Mouse (Mus musculus) forebrain, embryonic 15.5 days (tissue): ENCODE results near the gene Rfx4. TPM values are rescaled to one million over a fixed set of nuclear protein-coding genes. Genes with fewer than 3 reads are reported as not detected.
A peak's percentile ranks its signal among the peaks of the same experiment; 100 is the strongest.

ENCODE experiments used
- ATAC-seq: fragments of 200-750 bp; cut with Nextera tagmentation; replicated peaks from 2 replicates; pipeline ENCODE4 v1.8.0; 2017; ENCODE audit warnings: mild to moderate bottlenecking, moderate TSS enrichment, moderate library complexity
- H3K27ac ChIP-seq: fragments of 300-500 bp; sonication (generic); replicated peaks from 2 replicates; pipeline ENCODE4 v1.5.1; 2015; ENCODE audit warnings: mild to moderate bottlenecking, inconsistent platforms
- H3K27me3 ChIP-seq: fragments of 300-500 bp; sonication (generic); 2 replicates; pipeline ENCODE4 v1.6.1; 2015; ENCODE audit warnings: inconsistent platforms
- H3K36me3 ChIP-seq: fragments of 300-500 bp; sonication (generic); 2 replicates; pipeline ENCODE4 v1.6.1; 2015; ENCODE audit warnings: mild to moderate bottlenecking, inconsistent platforms
- H3K4me1 ChIP-seq: fragments of 300-500 bp; sonication (generic); 2 replicates; pipeline ENCODE4 v1.6.1; 2015; ENCODE audit warnings: inconsistent platforms
- H3K4me2 ChIP-seq: fragments of 300-500 bp; sonication (generic); replicated peaks from 2 replicates; pipeline ENCODE4 v1.6.1; 2015; ENCODE audit warnings: mild to moderate bottlenecking, inconsistent platforms
- H3K4me3 ChIP-seq: fragments of 300-500 bp; sonication (generic); 2 replicates; pipeline ENCODE4 v1.5.1; 2015; ENCODE audit warnings: mild to moderate bottlenecking, inconsistent platforms
- H3K9ac ChIP-seq: fragments of 300-500 bp; sonication (generic); replicated peaks from 2 replicates; pipeline ENCODE4 v1.6.1; 2015; ENCODE audit warnings: mild to moderate bottlenecking, inconsistent platforms
- H3K9me3 ChIP-seq: fragments of 300-500 bp; sonication (generic); 2 replicates; pipeline ENCODE4 v1.6.1; 2016; ENCODE audit warnings: inconsistent platforms
- WGBS: fragments of 180-500 bp; shearing (Covaris S2); methylation state at CpG from one replicate; pipeline ENCODE4 v1.1.7; 2015; ENCODE audit warnings: mixed read lengths; 5-methylcytosine and 5-hydroxymethylcytosine counted together
- polyA plus RNA-seq: library from polyadenylated mRNA; unstranded; fragments of >200 nt; fragmentation: Nextera tagmentation; extraction: Ambion mirVana; gene quantifications from 2 replicates; pipeline ENCODE4 v1.2.1, GENCODE M21; 2015

Gene Rfx4
- polyA plus RNA-seq, 1 experiment from 2014 or later, result 7.1 TPM

- H3K4me2 ChIP-seq, result peak overlapping the region; percentile 15; the same call in 1 of the 2 replicates
- peaks cover 19% of the 10 kb centered on the region for H3K4me1 ChIP-seq
- no peaks in the 10 kb centered on the region for H3K36me3 ChIP-seq
- no peaks in the 10 kb centered on the region for H3K9me3 ChIP-seq
- 7% methylated on average over 9 of the region's 9 CpGs for WGBS
- H3K27ac ChIP-seq, result no peak overlapping the region
- H3K9ac ChIP-seq, result no peak overlapping the region
- no peaks in the 10 kb centered on the region for H3K27me3 ChIP-seq
- H3K4me3 ChIP-seq, result no peak overlapping the region
- peak; percentile 73 for ATAC-seq
Observed at GRCm38 (mm10) chr10:84822741-84823151, 66.9 kb downstream of the Rfx4 start.

GRCm38 (mm10) chr10:84823621-84824020, 67.8 kb downstream of the Rfx4 start:
- Histone ChIP-seq H3K27ac (no peak overlapping the region), H3K4me2 (no peak overlapping the region), H3K27me3 (no peaks in the 10 kb centered on the region), H3K9ac (no peak overlapping the region), H3K4me1 (peaks cover 19% of the 10 kb centered on the region), H3K36me3 (no peaks in the 10 kb centered on the region), H3K4me3 (no peak overlapping the region), H3K9me3 (no peaks in the 10 kb centered on the region)
- 21% methylated on average over 4 of the region's 4 CpGs for WGBS
- peak; percentile 30; the same call in 1 of the 2 replicates for ATAC-seq

GRCm38 (mm10) chr10:84829009-84829408, 73.1 kb downstream of the Rfx4 start:
- no peak overlapping the region for H3K4me2 ChIP-seq
- ATAC-seq, result no peak
- H3K36me3 ChIP-seq, result no peaks in the 10 kb centered on the region
- no peak overlapping the region for H3K4me3 ChIP-seq
- H3K9me3 ChIP-seq, result no peaks in the 10 kb centered on the region
- no peak overlapping the region for H3K27ac ChIP-seq
- peaks cover under 1% of the 10 kb centered on the region; the same call in 1 of the 2 replicates for H3K4me1 ChIP-seq
- H3K9ac ChIP-seq, result no peak overlapping the region
- H3K27me3 ChIP-seq, result no peaks in the 10 kb centered on the region
- 93% methylated on average over 8 of the region's 8 CpGs for WGBS

- Histone ChIP-seq H3K27me3 (no peaks in the 10 kb centered on the region), H3K9me3 (no peaks in the 10 kb centered on the region), H3K27ac (no peak overlapping the region), H3K9ac (no peak overlapping the region), H3K4me3 (no peak overlapping the region), H3K4me2 (no peak overlapping the region), H3K4me1 (no peaks in the 10 kb centered on the region), H3K36me3 (no peaks in the 10 kb centered on the region)
- no peak for ATAC-seq
- 80% methylated on average over 6 of the region's 6 CpGs for WGBS
Observed at GRCm38 (mm10) chr10:84835596-84835995, 79.7 kb downstream of the Rfx4 start.

GRCm38 (mm10) chr10:84836104-84836503, 80.2 kb downstream of the Rfx4 start:
- H3K4me2 ChIP-seq, result no peak overlapping the region
- H3K9me3 ChIP-seq, result no peaks in the 10 kb centered on the region
- WGBS, result 29% methylated on average over 4 of the region's 4 CpGs
- no peaks in the 10 kb centered on the region for H3K36me3 ChIP-seq
- no peaks in the 10 kb centered on the region for H3K27me3 ChIP-seq
- H3K27ac ChIP-seq, result no peak overlapping the region
- H3K4me1 ChIP-seq, result no peaks in the 10 kb centered on the region
- H3K4me3 ChIP-seq, result no peak overlapping the region
- no peak overlapping the region for H3K9ac ChIP-seq
- no peak for ATAC-seq

GRCm38 (mm10) chr10:84837355-84837754, 81.5 kb downstream of the Rfx4 start:
- ATAC-seq, result no peak
- Histone ChIP-seq H3K36me3 (no peaks in the 10 kb centered on the region), H3K27ac (no peak overlapping the region), H3K9me3 (no peaks in the 10 kb centered on the region), H3K4me2 (no peak overlapping the region), H3K4me1 (no peaks in the 10 kb centered on the region), H3K9ac (no peak overlapping the region), H3K4me3 (no peak overlapping the region), H3K27me3 (no peaks in the 10 kb centered on the region)
- 92% methylated on average over 2 of the region's 2 CpGs for WGBS

- Histone ChIP-seq H3K4me3 (no peak overlapping the region), H3K4me1 (no peaks in the 10 kb centered on the region), H3K36me3 (no peaks in the 10 kb centered on the region), H3K27ac (no peak overlapping the region), H3K27me3 (no peaks in the 10 kb centered on the region), H3K9ac (no peak overlapping the region), H3K9me3 (no peaks in the 10 kb centered on the region), H3K4me2 (no peak overlapping the region)
- no peak for ATAC-seq
- 67% methylated on average over 7 of the region's 7 CpGs for WGBS
Observed at GRCm38 (mm10) chr10:84838850-84839473, 83.1 kb downstream of the Rfx4 start.

GRCm38 (mm10) chr10:84846638-84847037, 90.8 kb downstream of the Rfx4 start:
- Histone ChIP-seq H3K4me2 (no peak overlapping the region), H3K4me3 (no peak overlapping the region), H3K27ac (no peak overlapping the region), H3K9me3 (no peaks in the 10 kb centered on the region), H3K4me1 (peaks cover under 1% of the 10 kb centered on the region; the same call in 1 of the 2 replicates), H3K27me3 (no peaks in the 10 kb centered on the region), H3K36me3 (no peaks in the 10 kb centered on the region), H3K9ac (no peak overlapping the region)
- 79% methylated on average over 5 of the region's 5 CpGs for WGBS
- ATAC-seq, result no peak

- no peak overlapping the region for H3K4me2 ChIP-seq
- no peaks in the 10 kb centered on the region for H3K36me3 ChIP-seq
- 15% methylated on average over 12 of the region's 12 CpGs for WGBS
- ATAC-seq, result peak; percentile 89
- no peaks in the 10 kb centered on the region for H3K27me3 ChIP-seq
- H3K4me3 ChIP-seq, result no peak overlapping the region
- no peak overlapping the region; the same call in 1 of the 2 replicates for H3K9ac ChIP-seq
- peak overlapping the region; percentile 40 for H3K27ac ChIP-seq
- peaks cover 17% of the 10 kb centered on the region for H3K4me1 ChIP-seq
- no peaks in the 10 kb centered on the region for H3K9me3 ChIP-seq
Observed at GRCm38 (mm10) chr10:84851981-84852979, 96.4 kb downstream of the Rfx4 start.

- H3K27me3 ChIP-seq, result no peaks in the 10 kb centered on the region
- no peak overlapping the region for H3K27ac ChIP-seq
- H3K4me1 ChIP-seq, result peaks cover 27% of the 10 kb centered on the region
- no peak overlapping the region for H3K4me2 ChIP-seq
- ATAC-seq, result no peak
- H3K36me3 ChIP-seq, result no peaks in the 10 kb centered on the region
- WGBS, result 91% methylated on average over 8 of the region's 8 CpGs
- no peak overlapping the region for H3K9ac ChIP-seq
- no peaks in the 10 kb centered on the region for H3K9me3 ChIP-seq
- H3K4me3 ChIP-seq, result no peak overlapping the region
Observed at GRCm38 (mm10) chr10:84854059-84854458, 98.2 kb downstream of the Rfx4 start.

- Histone ChIP-seq H3K4me2 (no peak overlapping the region), H3K27ac (no peak overlapping the region), H3K27me3 (no peaks in the 10 kb centered on the region), H3K36me3 (no peaks in the 10 kb centered on the region), H3K4me1 (peaks cover 40% of the 10 kb centered on the region), H3K9ac (no peak overlapping the region), H3K4me3 (no peak overlapping the region), H3K9me3 (no peaks in the 10 kb centered on the region)
- ATAC-seq, result no peak
- WGBS, result 73% methylated on average over 11 of the region's 11 CpGs
Observed at GRCm38 (mm10) chr10:84855466-84855865, 99.6 kb downstream of the Rfx4 start.

GRCm38 (mm10) chr10:84858371-84858770, 102.5 kb downstream of the Rfx4 start:
- Histone ChIP-seq H3K4me2 (no peak overlapping the region), H3K9ac (no peak overlapping the region), H3K36me3 (no peaks in the 10 kb centered on the region), H3K27ac (no peak overlapping the region), H3K4me3 (no peak overlapping the region), H3K4me1 (peaks cover 23% of the 10 kb centered on the region), H3K9me3 (no peaks in the 10 kb centered on the region), H3K27me3 (no peaks in the 10 kb centered on the region)
- WGBS, result 27% methylated on average over 8 of the region's 8 CpGs
- ATAC-seq, result no peak
